Mouse (Mus musculus): ENCODE measurements around the gene Qrich1. TPM values are rescaled to one million over a fixed set of nuclear protein-coding genes. Genes with fewer than 3 reads are reported as not detected.
A peak's percentile ranks its signal among the peaks of the same experiment; 100 is the strongest.

Gene Qrich1
- polyA plus RNA-seq, 1 experiment from 2014 or later = 160 TPM

- Histone ChIP-seq H3K9ac (ENCODE audit: low read length) (no peak overlapping the region), H3K9me3 (ENCODE audit: control insufficient read depth, low read length) (no peaks in the 10 kb centered on the region), H3K4me2 (no peak overlapping the region), H3K27me3 (ENCODE audit: control insufficient read depth, insufficient read depth, low read length) (no peaks in the 10 kb centered on the region), H3K36me3 (ENCODE audit: control insufficient read depth, insufficient read depth, low read length) (peaks cover 22% of the 10 kb centered on the region), H3K4me3 (ENCODE audit: low read depth, low read length) (no peak overlapping the region), H3K4me1 (ENCODE audit: control insufficient read depth, insufficient read depth, low read length) (no peaks in the 10 kb centered on the region), H3K27ac (ENCODE audit: low read depth, low read length) (no peak overlapping the region)
- WGBS = 95% methylated on average over 4 of the region's 4 CpGs
- no peak for DNase-seq (ENCODE audit: low spot score, missing footprints)
- ATAC-seq (ENCODE audit: low FRiP score) = no peak
Observed at GRCm38 (mm10) chr9:108608889-108609288, 92.3 kb downstream of the Qrich1 start.

MicroRNAs encoded within 50 kb of the gene (microRNA counts, 519-probe panel; counts per million panel counts)
- 4,971 counts per million, percentile 52 among the panel's probes with 10 or more counts for microRNA mmu-miR-191
- 3,505 counts per million, percentile 18 among the panel's probes with 10 or more counts for microRNA mmu-miR-425

Small RNAs within 50 kb of the gene (microRNA-seq; reads per million reads assigned to microRNA genes)
- gene Gm24083 = not detected
- gene Mir191 = not detected
- 1,702 reads per million, percentile 83 among the genes with 10 or more reads in this experiment for gene Mir425

Other genes with a start within 250 kb of the Qrich1 start
- gene Nicn1, start 226.4 kb upstream of the Qrich1 start, polyA plus RNA-seq (2014; fragmentation: Nextera tagmentation; extraction: Ambion mirVana) = 61.2 and 64.0 TPM in 2 replicates
- 24.2 and 27.1 TPM in 2 replicates for gene Amt, start 220.0 kb upstream of the Qrich1 start, polyA plus RNA-seq (2014; fragmentation: Nextera tagmentation; extraction: Ambion mirVana)
- gene Rhoa, start 210.7 kb upstream of the Qrich1 start, polyA plus RNA-seq (2014; fragmentation: Nextera tagmentation; extraction: Ambion mirVana) = 278 and 298 TPM in 2 replicates
- 30.8 and 34.6 TPM in 2 replicates for gene Tcta, start 210.6 kb upstream of the Qrich1 start, polyA plus RNA-seq (2014; fragmentation: Nextera tagmentation; extraction: Ambion mirVana)
- gene Gpx1, start 177.9 kb upstream of the Qrich1 start, polyA plus RNA-seq (2014; fragmentation: Nextera tagmentation; extraction: Ambion mirVana) = 796 and 834 TPM in 2 replicates
- 130 and 140 TPM in 2 replicates for gene Usp4, start 169.0 kb upstream of the Qrich1 start, polyA plus RNA-seq (2014; fragmentation: Nextera tagmentation; extraction: Ambion mirVana)
- 1.2 and 1.4 TPM in 2 replicates for gene 1700102P08Rik, start 124.0 kb upstream of the Qrich1 start, polyA plus RNA-seq (2014; fragmentation: Nextera tagmentation; extraction: Ambion mirVana)
- 0.89 and 1.6 TPM in 2 replicates for gene Ccdc36, start 88.3 kb upstream of the Qrich1 start, polyA plus RNA-seq (2014; fragmentation: Nextera tagmentation; extraction: Ambion mirVana)
- not detected in 2 replicates for gene BC048562, start 80.3 kb upstream of the Qrich1 start, polyA plus RNA-seq (2014; fragmentation: Nextera tagmentation; extraction: Ambion mirVana)
- 48.1 and 48.6 TPM in 2 replicates for gene Ccdc71, start 56.3 kb upstream of the Qrich1 start, polyA plus RNA-seq (2014; fragmentation: Nextera tagmentation; extraction: Ambion mirVana)
- 34.4 and 36.2 TPM in 2 replicates for gene Klhdc8b, start 55.2 kb upstream of the Qrich1 start, polyA plus RNA-seq (2014; fragmentation: Nextera tagmentation; extraction: Ambion mirVana)
- 20.1 and 21.4 TPM in 2 replicates for gene Lamb2, start 37.1 kb upstream of the Qrich1 start, polyA plus RNA-seq (2014; fragmentation: Nextera tagmentation; extraction: Ambion mirVana)
- 62.2 and 63.0 TPM in 2 replicates for gene Usp19, start 26.2 kb upstream of the Qrich1 start, polyA plus RNA-seq (2014; fragmentation: Nextera tagmentation; extraction: Ambion mirVana)
- gene Qars, start 9.1 kb upstream of the Qrich1 start, polyA plus RNA-seq (2014; fragmentation: Nextera tagmentation; extraction: Ambion mirVana) = 103 TPM in 2 replicates
- 182 and 186 TPM in 2 replicates for gene Impdh2, start 43.5 kb downstream of the Qrich1 start, polyA plus RNA-seq (2014; fragmentation: Nextera tagmentation; extraction: Ambion mirVana)
- 51.7 and 51.9 TPM in 2 replicates for gene Ndufaf3, start 50.6 kb downstream of the Qrich1 start, polyA plus RNA-seq (2014; fragmentation: Nextera tagmentation; extraction: Ambion mirVana)
- gene Dalrd3, start 53.1 kb downstream of the Qrich1 start, polyA plus RNA-seq (2014; fragmentation: Nextera tagmentation; extraction: Ambion mirVana) = 158 and 172 TPM in 2 replicates
- 117 and 132 TPM in 2 replicates for gene Wdr6, start 61.9 kb downstream of the Qrich1 start, polyA plus RNA-seq (2014; fragmentation: Nextera tagmentation; extraction: Ambion mirVana)
- 7.2 and 9.8 TPM in 2 replicates for gene P4htm, start 80.9 kb downstream of the Qrich1 start, polyA plus RNA-seq (2014; fragmentation: Nextera tagmentation; extraction: Ambion mirVana)
- 46.9 and 50.9 TPM in 2 replicates for gene Arih2, start 132.6 kb downstream of the Qrich1 start, polyA plus RNA-seq (2014; fragmentation: Nextera tagmentation; extraction: Ambion mirVana)
- gene Slc25a20, start 145.3 kb downstream of the Qrich1 start, polyA plus RNA-seq (2014; fragmentation: Nextera tagmentation; extraction: Ambion mirVana) = 31.2 and 33.3 TPM in 2 replicates
- gene Prkar2a, start 172.5 kb downstream of the Qrich1 start, polyA plus RNA-seq (2014; fragmentation: Nextera tagmentation; extraction: Ambion mirVana) = 58.0 and 58.2 TPM in 2 replicates